Mouse (Mus musculus) liver, embryonic 13.5 days (tissue): Measurements from ENCODE around the gene Eci1. TPM values are rescaled to one million over a fixed set of nuclear protein-coding genes. Genes with fewer than 3 reads are reported as not detected.

Experiments
- ATAC-seq: fragments of 200-750 bp; cut with Nextera tagmentation; 2 replicates; pipeline ENCODE4 v1.8.0; 2017; ENCODE audit warnings: low read depth, mild to moderate bottlenecking, moderate number of reproducible peaks, moderate library complexity
- DNase-seq: peaks from one replicate; pipeline ENCODE4 v3.0.0; 2022
- H3K27ac ChIP-seq: fragments of 300-500 bp; sonication (generic); 2 replicates; pipeline ENCODE4 v1.5.1; 2015; ENCODE audit warnings: moderate library complexity, mild to moderate bottlenecking, inconsistent platforms
- H3K27me3 ChIP-seq: fragments of 300-500 bp; sonication (generic); 2 replicates; pipeline ENCODE4 v1.6.1; 2015; ENCODE audit warnings: mild to moderate bottlenecking, inconsistent platforms
- H3K36me3 ChIP-seq: fragments of 300-500 bp; sonication (generic); 2 replicates; pipeline ENCODE4 v1.6.1; 2015; ENCODE audit warnings: mild to moderate bottlenecking, inconsistent platforms
- H3K4me1 ChIP-seq: fragments of 300-500 bp; sonication (generic); replicated peaks from 2 replicates; pipeline ENCODE4 v1.6.1; 2015; ENCODE audit warnings: inconsistent platforms
- H3K4me2 ChIP-seq: fragments of 300-500 bp; sonication (generic); 2 replicates; pipeline ENCODE4 v1.6.1; 2015; ENCODE audit warnings: inconsistent platforms, mild to moderate bottlenecking, moderate library complexity
- H3K4me3 ChIP-seq: fragments of 300-500 bp; sonication (generic); replicated peaks from 2 replicates; pipeline ENCODE4 v1.5.1; 2015; ENCODE audit warnings: mild to moderate bottlenecking, inconsistent platforms
- H3K9ac ChIP-seq: fragments of 300-500 bp; sonication (generic); 2 replicates; pipeline ENCODE4 v1.6.1; 2015; ENCODE audit warnings: mild to moderate bottlenecking, inconsistent platforms
- H3K9me3 ChIP-seq: fragments of 300-500 bp; sonication (generic); replicated peaks from 2 replicates; pipeline ENCODE4 v1.6.1; 2016; ENCODE audit warnings: inconsistent platforms
- WGBS: fragments of 180-500 bp; shearing (Covaris S2); methylation state at CpG from one replicate; pipeline ENCODE4 v1.1.7; 2015; ENCODE audit not compliant: insufficient replicate concordance; 5-methylcytosine and 5-hydroxymethylcytosine counted together
- polyA plus RNA-seq: library from polyadenylated mRNA; unstranded; fragments of >200 nt; fragmentation: Nextera tagmentation; extraction: Ambion mirVana; gene quantifications from 2 replicates; pipeline ENCODE4 v1.2.1, GENCODE M21; 2015

Gene Eci1
- polyA plus RNA-seq, 1 experiment from 2014 or later: 94.4 TPM

DNA sequence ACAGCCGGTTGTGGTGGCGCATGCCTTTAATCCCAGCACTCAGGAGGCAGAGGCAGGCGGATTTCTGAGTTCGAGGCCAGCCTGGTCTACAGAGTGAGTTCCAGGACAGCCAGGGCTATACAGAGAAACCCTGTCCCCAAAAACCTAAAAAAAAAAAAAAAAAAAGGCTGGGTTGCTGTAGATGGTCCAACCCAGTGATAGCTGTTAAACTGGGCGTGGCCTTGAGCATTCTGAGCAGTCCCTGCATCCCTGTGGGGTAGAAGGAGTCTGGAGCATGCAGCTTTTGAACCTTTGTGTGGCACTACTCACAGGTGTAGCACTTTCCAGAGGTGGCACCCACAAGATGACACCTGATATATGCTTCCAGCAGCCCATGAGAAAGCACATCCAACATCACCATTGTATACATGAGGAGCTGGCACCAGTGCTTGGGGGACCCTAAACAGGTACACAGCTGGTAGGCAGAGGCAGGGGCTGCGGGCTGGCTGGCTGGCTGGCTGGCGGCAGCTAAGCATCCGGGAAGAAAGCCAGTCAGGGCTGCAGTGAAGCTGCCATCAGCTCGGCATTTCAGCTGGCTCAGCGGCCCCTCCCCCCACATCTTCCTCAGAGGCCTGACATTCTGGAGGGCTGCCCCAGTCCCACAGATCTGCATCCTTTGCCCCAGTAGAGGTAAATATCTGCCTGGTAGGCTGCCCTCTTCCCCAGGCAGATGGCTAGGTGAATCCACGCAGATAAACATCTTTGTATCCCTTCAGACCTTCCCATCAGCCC is 58.8 kb downstream of the Eci1 start:
- DNase-seq (no peak), ATAC-seq (no peak)
- Histone ChIP-seq H3K9me3 (no peaks in the 10 kb centered on the region), H3K4me2 (no peak overlapping the region), H3K27ac (no peak overlapping the region), H3K4me1 (peaks cover 25% of the 10 kb centered on the region), H3K9ac (no peak overlapping the region), H3K36me3 (no peaks in the 10 kb centered on the region), H3K27me3 (peaks cover 64% of the 10 kb centered on the region), H3K4me3 (no peak overlapping the region)
- WGBS: 42% methylated on average over 11 of the region's 11 CpGs

DNA sequence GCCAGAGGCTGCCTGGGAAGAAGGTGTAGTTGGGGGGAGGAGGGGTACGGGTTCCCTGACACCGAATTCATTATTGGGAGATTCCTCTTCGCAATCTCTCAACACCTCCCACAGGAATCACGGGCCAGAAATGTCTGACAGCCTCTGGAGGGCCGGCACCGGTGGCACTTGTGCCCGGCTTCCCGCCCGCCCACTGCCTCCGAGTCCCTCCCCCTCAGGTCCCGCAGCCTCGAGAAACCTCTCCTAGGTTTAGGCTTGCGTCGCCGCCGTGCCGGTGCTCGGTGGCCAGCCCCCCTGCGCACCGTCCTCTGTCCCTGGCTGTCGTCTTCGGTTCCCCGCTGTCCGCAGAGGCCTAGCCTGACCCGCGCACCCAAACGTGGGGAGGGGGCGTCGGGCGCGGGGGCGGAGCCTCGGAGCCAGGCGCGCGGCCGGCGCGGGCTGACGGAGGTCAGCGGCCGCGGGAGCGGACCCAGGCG is 61.8 kb downstream of the Eci1 start, which contains the start of gene Caskin1:
Caskin1 (plus strand) TSS at position 416 of the 476 bp plus-strand sequence.
- peak within 1 kb of the TSS; percentile 76 for H3K4me2 ChIP-seq
- H3K36me3 ChIP-seq: no peaks in the 10 kb centered on the region
- peak within 1 kb of the TSS; percentile 50 for H3K9ac ChIP-seq
- peaks cover 23% of the 10 kb centered on the region for H3K4me1 ChIP-seq
- no peak for DNase-seq
- no peak for ATAC-seq
- H3K9me3 ChIP-seq: no peaks in the 10 kb centered on the region
- H3K27me3 ChIP-seq: peaks cover 82% of the 10 kb centered on the region
- peak within 1 kb of the TSS; percentile 59 for H3K4me3 ChIP-seq
- H3K27ac ChIP-seq: no peak within 1 kb of the TSS
- under 1% methylated on average over 45 of the region's 45 CpGs for WGBS

DNA sequence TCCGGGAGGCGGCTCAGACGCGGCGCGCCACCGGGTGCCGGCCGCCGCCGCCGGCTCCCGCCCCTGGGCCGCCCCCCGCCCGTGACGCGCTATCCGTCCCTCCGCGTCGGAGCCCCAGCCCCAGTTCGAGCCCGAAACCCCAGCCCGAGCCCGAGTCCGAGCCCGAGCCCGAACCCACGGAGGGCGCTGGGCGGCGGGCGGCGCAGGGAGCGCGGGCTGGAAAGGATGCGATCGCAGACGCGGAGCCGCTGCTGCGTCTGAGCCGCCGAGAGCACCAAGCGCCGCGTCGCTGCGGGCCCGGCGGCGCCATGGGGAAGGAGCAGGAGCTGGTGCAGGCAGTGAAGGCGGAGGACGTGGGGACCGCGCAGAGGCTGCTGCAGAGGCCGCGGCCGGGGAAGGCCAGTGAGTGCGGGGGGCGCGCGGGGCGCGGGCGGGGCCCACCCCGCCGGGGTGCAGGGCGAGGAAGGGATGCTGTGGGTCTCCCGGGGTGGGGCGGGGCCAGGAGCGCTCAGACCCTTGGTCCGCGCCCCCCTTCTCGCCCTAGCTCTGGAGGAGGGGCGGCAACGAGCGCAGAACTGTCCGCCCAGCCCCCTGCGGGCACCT is 62.3 kb downstream of the Eci1 start:
- Histone ChIP-seq H3K9me3 (no peaks in the 10 kb centered on the region), H3K9ac (peak overlapping the region; percentile 50), H3K27me3 (peaks cover 77% of the 10 kb centered on the region), H3K4me3 (peak overlapping the region; percentile 59), H3K27ac (no peak overlapping the region), H3K4me2 (peak overlapping the region; percentile 76), H3K36me3 (no peaks in the 10 kb centered on the region), H3K4me1 (peaks cover 23% of the 10 kb centered on the region)
- ATAC-seq: peak; percentile 35
- 1% methylated on average over 75 of the region's 81 CpGs for WGBS
- DNase-seq: no peak

Other genes starting within 250 kb of the Eci1 start
- gene Tbc1d24, start 221.1 kb upstream of the Eci1 start, polyA plus RNA-seq: 6.9 and 7.5 TPM in 2 replicates
- gene Ntn3, start 217.1 kb upstream of the Eci1 start, polyA plus RNA-seq: 1.00 and 1.4 TPM in 2 replicates
- gene Tedc2, start 205.8 kb upstream of the Eci1 start, polyA plus RNA-seq: 10.8 and 11.6 TPM in 2 replicates
- 69.1 and 89.8 TPM in 2 replicates for gene Ccnf, start 175.2 kb upstream of the Eci1 start, polyA plus RNA-seq
- gene Abca17, start 75.6 kb upstream of the Eci1 start, polyA plus RNA-seq: not detected in 2 replicates
- 11.4 and 14.8 TPM in 2 replicates for gene Abca3, start 74.7 kb upstream of the Eci1 start, polyA plus RNA-seq
- gene Rnps1, start 12.1 kb upstream of the Eci1 start, polyA plus RNA-seq: 151 and 173 TPM in 2 replicates
- 0.33 and 0.68 TPM in 2 replicates for gene Dnase1l2, start 16.5 kb downstream of the Eci1 start, polyA plus RNA-seq
- gene E4f1, start 43.7 kb downstream of the Eci1 start, polyA plus RNA-seq: 11.7 and 13.0 TPM in 2 replicates
- 84.0 and 86.7 TPM in 2 replicates for gene Pgp, start 43.8 kb downstream of the Eci1 start, polyA plus RNA-seq
- 0.13 TPM in 1 of 2 replicates, not detected in the other for gene Bricd5, start 47.2 kb downstream of the Eci1 start, polyA plus RNA-seq
- gene Mlst8, start 52.4 kb downstream of the Eci1 start, polyA plus RNA-seq: 11.7 and 13.8 TPM in 2 replicates
- 0.15 and 0.20 TPM in 2 replicates for gene Caskin1, start 62.0 kb downstream of the Eci1 start, polyA plus RNA-seq
- gene Traf7, start 101.3 kb downstream of the Eci1 start, polyA plus RNA-seq: 40.7 and 43.9 TPM in 2 replicates
- 0.88 and 0.99 TPM in 2 replicates for gene Rab26, start 107.6 kb downstream of the Eci1 start, polyA plus RNA-seq
- 2.2 and 3.3 TPM in 2 replicates for gene Pkd1, start 123.2 kb downstream of the Eci1 start, polyA plus RNA-seq
- 18.6 and 22.4 TPM in 2 replicates for gene Tsc2, start 206.0 kb downstream of the Eci1 start, polyA plus RNA-seq
- gene Nthl1, start 206.0 kb downstream of the Eci1 start, polyA plus RNA-seq: 8.4 and 9.2 TPM in 2 replicates
- gene Slc9a3r2, start 223.7 kb downstream of the Eci1 start, polyA plus RNA-seq: 9.8 and 10.2 TPM in 2 replicates
- gene Npw, start 231.8 kb downstream of the Eci1 start, polyA plus RNA-seq: 0.24 and 0.28 TPM in 2 replicates
- 9.5 and 13.1 TPM in 2 replicates for gene Zfp598, start 243.0 kb downstream of the Eci1 start, polyA plus RNA-seq